Mouse (Mus musculus): ENCODE data around the gene Dnhd1.
"Not testable (repeated sequence)": the region's sequence is repeated elsewhere in the genome, so short reads cannot be mapped to it uniquely, and the experiment has no call there.

Dnhd1 gene

GRCm38 (mm10) chr7:105740089-105740795 lies 89.6 kb downstream of the Dnhd1 start:
- DNase-seq (ENCODE audit: low spot score in 2 of 2), result no peak

- DNase-seq (ENCODE audit: low spot score in 2 of 2), result no peak
These were observed 90.2 kb downstream of the Dnhd1 start for GRCm38 (mm10) chr7:105740851-105741250.

- DNase-seq (ENCODE audit: low spot score in 2 of 2), result no peak
These were observed 91.4 kb downstream of the Dnhd1 start for GRCm38 (mm10) chr7:105741978-105742377.

- not testable (repeated sequence) for DNase-seq (ENCODE audit: low spot score in 2 of 2)
These were observed 92.0 kb downstream of the Dnhd1 start for GRCm38 (mm10) chr7:105742539-105743215.

DNA sequence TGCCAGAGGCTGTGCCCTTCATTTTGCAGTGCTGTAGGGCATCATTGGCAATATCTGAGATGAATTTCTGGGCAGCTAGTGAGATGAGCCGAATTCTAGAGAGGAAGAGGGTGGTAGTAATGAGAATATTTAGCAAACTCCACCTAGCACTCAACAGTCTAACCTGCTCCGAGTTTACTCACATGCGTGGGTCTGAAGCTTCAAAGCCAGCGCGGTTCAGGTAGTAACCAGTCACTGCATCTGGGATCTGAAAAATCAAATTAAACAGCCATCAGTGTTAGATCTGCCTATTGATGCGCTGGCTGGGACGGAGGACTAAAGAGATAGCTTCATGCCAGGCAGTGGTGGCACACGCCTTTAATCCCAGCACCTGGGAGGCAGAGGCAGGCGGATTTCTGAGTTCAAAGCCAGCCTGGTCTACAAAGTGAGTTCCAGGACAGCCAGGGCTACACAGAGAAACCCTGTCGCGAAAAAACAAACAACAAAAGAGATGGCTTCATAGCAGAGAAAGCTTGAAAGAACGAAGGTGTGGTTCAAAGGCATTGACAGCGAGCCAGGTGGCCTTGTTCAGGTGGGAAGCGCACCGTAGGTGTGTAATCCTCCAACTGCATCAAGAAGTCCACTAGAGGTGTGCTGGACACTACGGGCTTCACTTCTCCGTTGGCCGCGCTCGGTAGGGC lies 92.8 kb downstream of the Dnhd1 start:
- DNase-seq (ENCODE audit: low spot score in 2 of 2), result not testable (repeated sequence)

GRCm38 (mm10) chr7:105743926-105744590 lies 93.4 kb downstream of the Dnhd1 start, which contains the start of gene Taf10:
Taf10 (minus strand) TSS chr7:105744361.
- peak; percentile 87 to 89 for DNase-seq (ENCODE audit: low spot score in 2 of 2)

DNA sequence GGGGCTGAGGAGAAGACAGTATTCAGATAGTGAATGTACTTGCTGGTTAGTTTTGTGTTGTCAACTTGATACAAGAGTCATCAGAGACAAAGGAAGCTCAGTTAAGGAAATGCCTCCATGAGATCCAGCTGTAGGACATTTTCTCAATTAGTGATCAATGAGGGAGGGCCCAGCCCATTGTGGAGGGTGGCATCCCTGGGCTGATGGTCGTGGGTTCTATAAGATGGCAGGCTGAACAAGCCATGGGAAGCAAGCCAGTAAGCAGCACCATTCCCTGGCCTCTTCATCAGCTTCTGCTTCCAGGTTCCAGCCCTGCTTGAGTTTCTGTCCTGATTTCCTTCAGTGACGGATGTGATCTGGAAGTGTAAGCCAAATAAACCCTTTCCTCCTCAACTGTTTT lies 97.1 kb downstream of the Dnhd1 start:
- DNase-seq (ENCODE audit: low spot score in 2 of 2), result no peak

GRCm38 (mm10) chr7:105751491-105752433 lies 101.1 kb downstream of the Dnhd1 start, which contains the start of gene Tpp1:
Tpp1 (minus strand) TSS chr7:105752235.
- DNase-seq (ENCODE audit: low spot score in 2 of 2), result peak; percentile 93 to 96

DNA sequence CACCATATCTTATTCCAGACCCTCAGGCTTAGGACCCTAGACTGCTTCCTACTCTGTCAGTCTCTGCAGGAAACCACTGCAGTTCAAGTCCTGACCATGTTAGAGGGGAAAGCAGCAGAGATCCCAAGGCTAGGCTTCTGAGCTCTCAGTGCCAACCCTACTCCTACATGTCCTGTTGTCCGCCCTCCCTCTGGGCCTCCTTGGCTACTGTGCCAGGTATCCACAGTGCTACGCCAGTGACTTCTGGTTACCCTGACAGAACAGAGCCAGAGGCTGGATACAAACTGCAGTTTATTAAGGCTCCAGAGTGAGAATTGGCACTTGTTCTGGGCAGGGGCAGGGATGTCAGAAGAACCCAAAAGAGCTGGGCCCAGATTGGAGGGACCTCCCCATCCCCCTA lies 102.1 kb downstream of the Dnhd1 start:
- DNase-seq (ENCODE audit: low spot score in 2 of 2), result no peak

DNA sequence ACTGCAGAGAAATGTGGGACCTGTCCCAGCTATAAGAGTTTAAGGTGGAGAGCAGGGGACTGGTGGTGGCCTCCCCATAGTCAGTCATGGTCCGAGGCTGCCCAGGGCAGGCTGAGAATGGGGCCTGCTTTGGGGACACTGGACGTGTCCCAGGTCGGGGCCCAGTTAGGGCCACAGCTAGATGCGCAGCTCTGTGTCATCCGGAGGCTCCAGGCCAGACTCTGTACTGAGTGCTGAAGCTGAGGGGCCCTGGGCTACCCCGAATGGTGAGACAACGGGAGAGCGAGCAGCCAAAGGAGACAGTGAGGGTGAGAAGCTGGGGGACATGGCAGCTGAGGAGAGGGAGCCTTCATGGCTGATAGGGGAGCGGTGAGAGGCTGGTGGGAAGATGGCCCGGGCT lies 102.7 kb downstream of the Dnhd1 start:
- no peak for DNase-seq (ENCODE audit: low spot score in 2 of 2)

DNA sequence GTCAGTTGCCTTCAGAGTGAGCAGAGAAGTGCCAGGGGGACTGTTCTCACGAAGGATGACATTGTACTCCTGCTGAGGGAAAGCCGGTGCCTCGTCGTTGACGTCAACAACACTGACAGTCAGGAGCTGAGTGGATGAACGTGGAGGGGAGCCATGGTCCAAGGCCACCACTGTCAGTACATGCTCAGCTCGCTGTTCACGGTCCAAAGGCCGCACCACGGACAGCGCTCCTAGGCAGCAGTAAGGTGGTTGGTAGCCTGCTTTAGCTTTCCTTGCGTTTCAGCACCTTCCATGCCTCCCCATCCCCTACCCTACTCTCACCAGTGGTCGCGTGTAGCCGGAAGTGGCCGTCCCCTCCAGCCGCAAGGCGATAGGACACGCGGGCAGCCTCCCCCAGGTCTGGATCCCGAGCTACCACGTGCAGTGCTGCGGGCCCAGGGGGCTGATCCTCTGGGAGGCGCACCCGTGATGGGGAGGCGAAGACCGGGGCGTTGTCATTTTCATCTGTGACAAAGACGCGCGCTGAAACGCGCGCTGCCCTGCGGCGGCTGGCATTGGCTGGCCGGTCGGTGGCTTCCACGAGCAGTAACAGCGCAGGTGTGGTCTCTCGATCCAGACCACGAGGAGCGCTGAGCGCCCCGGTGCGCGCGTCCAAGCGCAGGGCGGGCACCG lies 111.3 kb downstream of the Dnhd1 start:
- DNase-seq (ENCODE audit: low spot score in 2 of 2), result no peak

GRCm38 (mm10) chr7:105762517-105763270 lies 112.1 kb downstream of the Dnhd1 start:
- DNase-seq (ENCODE audit: low spot score in 2 of 2), result no peak

DNA sequence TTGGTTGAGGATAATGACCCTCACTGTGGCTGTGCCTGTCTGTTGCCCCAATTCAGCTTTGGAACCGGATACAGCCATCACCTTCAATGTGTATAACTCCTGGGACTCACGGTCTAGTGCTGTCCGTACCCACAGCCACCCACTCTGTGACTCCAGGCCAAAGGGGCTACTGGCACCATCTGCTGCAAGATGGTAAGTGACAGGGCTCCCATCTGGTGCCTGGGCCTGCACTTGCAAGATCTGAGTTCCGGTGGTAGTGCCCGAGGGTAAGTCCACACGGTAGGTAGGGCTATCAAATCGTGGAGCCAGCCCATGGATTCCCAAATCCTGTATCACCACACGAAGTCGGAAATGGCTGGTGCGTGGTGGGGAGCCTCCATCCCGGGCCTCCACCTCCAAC lies 113.7 kb downstream of the Dnhd1 start:
- DNase-seq (ENCODE audit: low spot score in 2 of 2), result no peak

- no peak for DNase-seq (ENCODE audit: low spot score in 2 of 2)
These were observed 117.1 kb downstream of the Dnhd1 start for GRCm38 (mm10) chr7:105767729-105768165.

GRCm38 (mm10) chr7:105769959-105770358 lies 119.3 kb downstream of the Dnhd1 start:
- DNase-seq (ENCODE audit: low spot score in 2 of 2), result no peak
